Mouse (Mus musculus) olfactory bulb, adult 2 months (tissue): Measurements from ENCODE around the gene Ubac2. TPM values are rescaled to one million over a fixed set of nuclear protein-coding genes. Genes with fewer than 3 reads are reported as not detected.
"Not testable (repeated sequence)": the region's sequence is repeated elsewhere in the genome, so short reads cannot be mapped to it uniquely, and the experiment has no call there.

ENCODE experiments used
- H3K27ac ChIP-seq: fragments of 200-500 bp; 2 replicates; pipeline ENCODE4 v1.5.1; 2012; ENCODE audit warnings: low read depth, low read length; ENCODE audit not compliant: insufficient read depth
- H3K4me1 ChIP-seq: fragments of 200-500 bp; 2 replicates; pipeline ENCODE4 v1.6.1; 2012; ENCODE audit warnings: low read length; ENCODE audit not compliant: control insufficient read depth, insufficient read depth
- H3K4me3 ChIP-seq: fragments of 200-500 bp; 2 replicates; pipeline ENCODE4 v1.5.1; 2012; ENCODE audit warnings: mild to moderate bottlenecking, low read depth, low read length, moderate library complexity; ENCODE audit not compliant: insufficient read depth
- CTCF ChIP-seq: fragments of 200-500 bp; IDR thresholded peaks from 2 replicates; pipeline ENCODE4 v1.5.1; 2012; ENCODE audit warnings: low read depth, mild to moderate bottlenecking, low read length, moderate library complexity; ENCODE audit not compliant: insufficient read depth
- POLR2A ChIP-seq: fragments of 200-500 bp; IDR thresholded peaks from 2 replicates; pipeline ENCODE4 v1.6.1; 2012; ENCODE audit warnings: mild to moderate bottlenecking, low read depth, low read length, moderate library complexity; ENCODE audit not compliant: insufficient read depth
- WGBS: fragments of 180-500 bp; shearing (Covaris S2); methylation state at CpG from one replicate; pipeline ENCODE4 v1.1.7; 2018; 5-methylcytosine and 5-hydroxymethylcytosine counted together
- polyA plus RNA-seq: library from polyadenylated mRNA; stranded (reverse); fragments of >200 nt; gene quantifications from 2 replicates; pipeline ENCODE4 v1.2.4, GENCODE M21; 2012; ENCODE audit warnings: low replicate concordance; ENCODE audit not compliant: missing spikeins, insufficient read depth, insufficient read length

Ubac2 gene
- polyA plus RNA-seq, 1 experiment = not detected

DNA sequence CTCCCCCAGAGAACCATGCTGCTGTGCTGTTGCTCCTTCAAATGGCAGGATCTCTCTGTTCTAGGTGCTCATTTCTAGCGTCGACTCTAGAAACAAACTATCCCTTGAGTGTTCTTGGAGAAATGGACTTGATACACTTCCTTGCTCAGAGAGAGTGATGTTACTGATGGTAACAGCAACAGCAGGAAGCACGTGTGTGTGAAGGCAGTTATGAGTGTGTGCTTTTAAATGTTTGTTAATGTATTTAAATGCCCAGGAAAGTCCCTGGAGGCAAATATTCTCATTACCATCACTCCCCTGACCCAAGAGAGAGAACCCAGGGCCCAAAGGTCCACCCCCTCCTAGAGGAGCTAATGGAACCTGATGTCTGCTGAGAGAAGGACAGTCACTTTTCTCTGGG is 11.8 kb upstream of the Ubac2 start:
- 80% methylated on average over 3 of the region's 3 CpGs for WGBS
- TF ChIP-seq CTCF (no peak), POLR2A (no peak)
- no peaks in the 10 kb centered on the region for H3K4me1 ChIP-seq
- no peak overlapping the region for H3K4me3 ChIP-seq
- no peak overlapping the region for H3K27ac ChIP-seq

DNA sequence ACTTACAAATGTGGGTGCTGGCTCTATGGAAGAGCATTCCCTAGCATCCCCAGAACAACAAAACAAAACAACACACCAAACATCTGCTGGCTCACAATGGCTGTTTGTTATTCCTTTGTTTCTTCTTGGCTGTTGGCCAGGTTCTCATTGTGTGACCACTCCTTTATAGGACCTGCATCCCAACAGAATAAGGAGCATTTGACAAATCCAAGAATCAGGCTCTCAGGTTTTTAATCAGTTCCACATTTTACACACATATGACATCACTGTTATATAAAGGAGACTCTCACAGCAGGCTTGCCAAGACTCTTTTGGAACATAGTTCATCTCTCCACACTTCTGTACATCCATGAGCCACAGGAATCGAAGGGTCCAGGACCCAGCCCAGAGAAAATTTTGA is 9.3 kb upstream of the Ubac2 start:
- H3K4me3 ChIP-seq = no peak overlapping the region
- no peaks in the 10 kb centered on the region for H3K4me1 ChIP-seq
- WGBS = 48% methylated on average over 1 of the region's 1 CpGs
- TF ChIP-seq POLR2A (no peak), CTCF (no peak)
- H3K27ac ChIP-seq = no peak overlapping the region

DNA sequence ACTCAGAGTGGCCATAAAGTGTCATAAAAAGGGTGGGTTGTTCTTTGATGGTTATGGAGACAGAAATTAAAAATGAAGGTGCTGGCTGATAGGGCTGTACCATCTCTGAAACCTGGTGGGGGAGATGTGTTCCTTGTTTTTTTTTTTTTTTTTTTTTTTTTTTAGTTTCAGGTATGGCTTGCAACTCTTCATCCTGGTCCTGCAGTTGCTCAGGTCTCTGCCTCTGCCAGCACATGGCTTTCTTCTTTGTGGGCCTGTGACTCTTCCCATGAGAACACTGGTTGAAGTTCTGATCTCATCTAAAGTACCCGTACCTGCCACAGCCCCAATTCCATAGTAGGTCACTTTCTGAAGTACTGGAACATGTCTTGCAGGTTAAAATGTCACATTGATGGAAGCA is 5.7 kb upstream of the Ubac2 start:
- 94% methylated on average over 1 of the region's 1 CpGs for WGBS
- Histone ChIP-seq H3K4me3 (no peak overlapping the region), H3K27ac (no peak overlapping the region), H3K4me1 (no peaks in the 10 kb centered on the region)
- TF ChIP-seq POLR2A (no peak), CTCF (no peak)

GRCm38 (mm10) chr14:121873172-121873571 is 5.2 kb upstream of the Ubac2 start:
- no peaks in the 10 kb centered on the region for H3K4me1 ChIP-seq
- H3K27ac ChIP-seq = no peak overlapping the region
- no peak overlapping the region for H3K4me3 ChIP-seq
- WGBS = 76% methylated on average over 2 of the region's 2 CpGs
- TF ChIP-seq CTCF (no peak), POLR2A (no peak)

- Histone ChIP-seq H3K4me3 (no peak overlapping the region), H3K27ac (no peak overlapping the region), H3K4me1 (no peaks in the 10 kb centered on the region)
- WGBS = 82% methylated on average over 4 of the region's 4 CpGs
- no peak for TF ChIP-seq POLR2A
- TF ChIP-seq CTCF = no peak
Measured at GRCm38 (mm10) chr14:121873646-121874045, 4.8 kb upstream of the Ubac2 start.

- peaks cover 11% of the 10 kb centered on the region for H3K4me1 ChIP-seq
- 50% methylated on average over 2 of the region's 2 CpGs for WGBS
- H3K4me3 ChIP-seq, H3K27ac ChIP-seq: not testable (repeated sequence)
Measured at GRCm38 (mm10) chr14:121876190-121876589, 2.2 kb upstream of the Ubac2 start.

GRCm38 (mm10) chr14:121876860-121877259 is 1.6 kb upstream of the Ubac2 start:
- H3K4me1 ChIP-seq = peaks cover 14% of the 10 kb centered on the region
- H3K27ac ChIP-seq = no peak overlapping the region
- WGBS = 86% methylated on average over 2 of the region's 2 CpGs
- TF ChIP-seq POLR2A (no peak), CTCF (no peak)
- no peak overlapping the region for H3K4me3 ChIP-seq

DNA sequence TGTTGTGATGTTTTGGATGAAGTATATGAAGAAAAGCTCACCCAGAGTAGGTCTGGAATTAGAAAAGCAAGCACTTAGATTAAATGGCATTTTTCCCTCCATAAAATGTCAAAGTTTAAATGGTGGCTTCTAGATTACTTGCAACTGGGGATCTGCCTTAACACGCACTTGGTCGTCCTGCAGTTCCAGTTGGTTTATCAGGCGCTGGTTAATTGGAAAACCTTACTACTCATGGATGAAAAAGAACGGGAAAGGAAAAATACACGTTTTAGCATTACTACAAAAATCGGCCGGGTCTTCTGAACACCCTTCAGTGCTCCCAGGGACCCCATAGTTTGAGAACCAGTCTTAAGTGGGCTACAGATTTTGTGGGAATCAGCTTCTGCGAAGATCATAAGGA is 780 bp upstream of the Ubac2 start:
- peak overlapping the region; percentile 80 for H3K4me3 ChIP-seq
- H3K27ac ChIP-seq = 0 out of 2 replicates have a peak overlapping the region, but pooled peaks have one; percentile 66
- TF ChIP-seq POLR2A (no peak), CTCF (no peak)
- WGBS = 39% methylated on average over 8 of the region's 8 CpGs
- peaks cover 21% of the 10 kb centered on the region for H3K4me1 ChIP-seq

- TF ChIP-seq POLR2A = no peak
- no peak for TF ChIP-seq CTCF
- peaks cover 24% of the 10 kb centered on the region for H3K4me1 ChIP-seq
- H3K4me3 ChIP-seq = peak overlapping the region; percentile 80
- WGBS = under 1% methylated on average over 27 of the region's 27 CpGs
- peak overlapping the region; percentile 47; the same call in 1 of the 2 replicates for H3K27ac ChIP-seq
Measured at GRCm38 (mm10) chr14:121878859-121879206, 413 bp downstream of the Ubac2 start.

GRCm38 (mm10) chr14:121879266-121879840 is 933 bp downstream of the Ubac2 start:
- H3K4me1 ChIP-seq = peaks cover 26% of the 10 kb centered on the region
- TF ChIP-seq POLR2A (no peak), CTCF (no peak)
- 11% methylated on average over 16 of the region's 16 CpGs for WGBS
- H3K27ac ChIP-seq = no peak overlapping the region
- peak overlapping the region; percentile 80 for H3K4me3 ChIP-seq
